Mouse (Mus musculus): ENCODE data around the gene Mical2. TPM values are rescaled to one million over a fixed set of nuclear protein-coding genes. Genes with fewer than 3 reads are reported as not detected.
A peak's percentile ranks its signal among the peaks of the same experiment; 100 is the strongest.

Mical2 gene
- polyA plus RNA-seq (2015; fragmentation: Nextera tagmentation; extraction: Ambion mirVana): 128 and 145 TPM in 2 replicates

- Histone ChIP-seq H3K4me1 (ENCODE audit: control insufficient read depth, insufficient read depth, low read length) (peaks cover 55% of the 10 kb centered on the region), H3K36me3 (ENCODE audit: control insufficient read depth, insufficient read depth) (0 out of 2 replicates have a peak, but pooled peaks cover 8% of the 10 kb centered on the region)
These were observed at the start of gene Mical2 for GRCm38 (mm10) chr7:112225615-112226262. TSS of gene Mical2 (plus strand) at chr7:112225856.

GRCm38 (mm10) chr7:112176627-112177026 lies 49.0 kb upstream of the Mical2 start:
- Histone ChIP-seq H3K27ac (ENCODE audit: low read length) (no peak overlapping the region), H3K27me3 (ENCODE audit: control insufficient read depth, insufficient read depth, low read length) (no peaks in the 10 kb centered on the region), H3K4me2 (ENCODE audit: low read depth, low read length) (no peak overlapping the region), H3K4me1 (ENCODE audit: control insufficient read depth, insufficient read depth, low read length) (peaks cover 5% of the 10 kb centered on the region; the same call in 1 of the 2 replicates), H3K4me3 (ENCODE audit: low read length) (no peak overlapping the region), H3K9me3 (replicated peaks; ENCODE audit: control insufficient read depth, low read length) (no peaks in the 10 kb centered on the region), H3K36me3 (ENCODE audit: control insufficient read depth, insufficient read depth) (no peaks in the 10 kb centered on the region), H3K9ac (ENCODE audit: low read length) (no peak overlapping the region)
- ATAC-seq (replicated peaks; ENCODE audit: extremely low read depth, insufficient read depth, low FRiP score): no peak
- 87% methylated on average over 2 of the region's 2 CpGs for WGBS

More at GRCm38 (mm10) chr7:112225615-112226262, at the start of gene Mical2:
- Histone ChIP-seq H3K4me2 (ENCODE audit: low read depth, low read length) (peak within 1 kb of the TSS; percentile 82), H3K9me3 (replicated peaks; ENCODE audit: control insufficient read depth, low read length) (peaks cover 1% of the 10 kb centered on the region), H3K9ac (ENCODE audit: low read length) (peak within 1 kb of the TSS; percentile 97), H3K4me3 (ENCODE audit: low read length) (peak within 1 kb of the TSS; percentile 94), H3K27ac (ENCODE audit: low read length) (peak within 1 kb of the TSS; percentile 93), H3K27me3 (ENCODE audit: control insufficient read depth, insufficient read depth, low read length) (no peaks in the 10 kb centered on the region)
- under 1% methylated on average over 52 of the region's 53 CpGs for WGBS
- peak; percentile 95 for ATAC-seq (replicated peaks; ENCODE audit: extremely low read depth, insufficient read depth, low FRiP score)

GRCm38 (mm10) chr7:112180235-112180705 lies 45.4 kb upstream of the Mical2 start:
- no peaks in the 10 kb centered on the region for H3K27me3 ChIP-seq (ENCODE audit: control insufficient read depth, insufficient read depth, low read length)
- peak; percentile 79 for ATAC-seq (replicated peaks; ENCODE audit: extremely low read depth, insufficient read depth, low FRiP score)
- H3K4me3 ChIP-seq (ENCODE audit: low read length): peak overlapping the region; percentile 31
- 4% methylated on average over 8 of the region's 10 CpGs for WGBS
- no peaks in the 10 kb centered on the region for H3K9me3 ChIP-seq (replicated peaks; ENCODE audit: control insufficient read depth, low read length)
- no peak overlapping the region for H3K27ac ChIP-seq (ENCODE audit: low read length)
- H3K4me1 ChIP-seq (ENCODE audit: control insufficient read depth, insufficient read depth, low read length): peaks cover 5% of the 10 kb centered on the region; the same call in 1 of the 2 replicates
- H3K36me3 ChIP-seq (ENCODE audit: control insufficient read depth, insufficient read depth): no peaks in the 10 kb centered on the region
- H3K9ac ChIP-seq (ENCODE audit: low read length): peak overlapping the region; percentile 53
- H3K4me2 ChIP-seq (ENCODE audit: low read depth, low read length): peak overlapping the region; percentile 55

GRCm38 (mm10) chr7:112183258-112183841 lies 42.3 kb upstream of the Mical2 start:
- Histone ChIP-seq H3K27me3 (ENCODE audit: control insufficient read depth, insufficient read depth, low read length) (no peaks in the 10 kb centered on the region), H3K9ac (ENCODE audit: low read length) (no peak overlapping the region), H3K27ac (ENCODE audit: low read length) (no peak overlapping the region), H3K36me3 (ENCODE audit: control insufficient read depth, insufficient read depth) (no peaks in the 10 kb centered on the region), H3K4me3 (ENCODE audit: low read length) (no peak overlapping the region), H3K4me1 (ENCODE audit: control insufficient read depth, insufficient read depth, low read length) (peaks cover 16% of the 10 kb centered on the region), H3K9me3 (replicated peaks; ENCODE audit: control insufficient read depth, low read length) (no peaks in the 10 kb centered on the region), H3K4me2 (ENCODE audit: low read depth, low read length) (no peak overlapping the region)
- 25% methylated on average over 5 of the region's 5 CpGs for WGBS
- ATAC-seq (replicated peaks; ENCODE audit: extremely low read depth, insufficient read depth, low FRiP score): peak; percentile 44; the same call in 1 of the 2 replicates

DNA sequence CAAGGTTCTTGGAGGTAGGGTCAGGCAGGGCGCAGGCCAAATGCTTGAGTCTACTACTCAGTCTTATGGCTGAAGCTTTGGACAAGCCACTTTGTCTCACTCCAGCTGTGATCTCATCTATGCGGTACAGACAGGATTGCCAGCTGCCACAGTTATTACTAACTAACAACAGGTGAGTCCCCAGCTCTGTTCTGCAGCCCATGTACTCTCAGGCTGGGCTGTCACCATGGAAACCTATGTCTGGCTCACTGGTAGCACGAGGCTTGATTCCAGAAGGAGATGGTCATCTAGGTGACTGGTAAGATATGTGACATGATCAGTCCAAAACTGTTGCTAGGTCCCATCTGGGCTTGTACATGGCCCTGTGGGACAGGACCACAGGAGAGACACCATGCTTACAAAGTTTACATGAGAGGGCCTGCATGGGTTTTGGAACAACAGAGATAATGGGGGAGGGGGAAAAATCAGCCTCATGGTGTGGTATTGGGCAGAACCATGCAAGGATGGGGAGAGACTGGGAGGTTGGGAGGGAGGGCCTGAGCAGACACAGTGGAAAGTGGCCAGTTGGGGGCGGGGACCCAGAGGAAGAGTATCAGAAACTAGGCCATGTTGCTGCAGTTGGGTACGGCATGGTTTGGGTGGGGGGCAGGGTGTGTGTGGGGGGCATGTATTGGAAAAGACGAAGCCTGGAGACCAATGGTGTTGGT lies 41.0 kb upstream of the Mical2 start:
- Histone ChIP-seq H3K4me3 (ENCODE audit: low read length) (no peak overlapping the region), H3K27ac (ENCODE audit: low read length) (no peak overlapping the region), H3K4me1 (ENCODE audit: control insufficient read depth, insufficient read depth, low read length) (peaks cover 16% of the 10 kb centered on the region), H3K9ac (ENCODE audit: low read length) (no peak overlapping the region), H3K4me2 (ENCODE audit: low read depth, low read length) (no peak overlapping the region), H3K36me3 (ENCODE audit: control insufficient read depth, insufficient read depth) (no peaks in the 10 kb centered on the region), H3K27me3 (ENCODE audit: control insufficient read depth, insufficient read depth, low read length) (no peaks in the 10 kb centered on the region), H3K9me3 (replicated peaks; ENCODE audit: control insufficient read depth, low read length) (no peaks in the 10 kb centered on the region)
- no peak for ATAC-seq (replicated peaks; ENCODE audit: extremely low read depth, insufficient read depth, low FRiP score)
- WGBS: 78% methylated on average over 6 of the region's 6 CpGs

DNA sequence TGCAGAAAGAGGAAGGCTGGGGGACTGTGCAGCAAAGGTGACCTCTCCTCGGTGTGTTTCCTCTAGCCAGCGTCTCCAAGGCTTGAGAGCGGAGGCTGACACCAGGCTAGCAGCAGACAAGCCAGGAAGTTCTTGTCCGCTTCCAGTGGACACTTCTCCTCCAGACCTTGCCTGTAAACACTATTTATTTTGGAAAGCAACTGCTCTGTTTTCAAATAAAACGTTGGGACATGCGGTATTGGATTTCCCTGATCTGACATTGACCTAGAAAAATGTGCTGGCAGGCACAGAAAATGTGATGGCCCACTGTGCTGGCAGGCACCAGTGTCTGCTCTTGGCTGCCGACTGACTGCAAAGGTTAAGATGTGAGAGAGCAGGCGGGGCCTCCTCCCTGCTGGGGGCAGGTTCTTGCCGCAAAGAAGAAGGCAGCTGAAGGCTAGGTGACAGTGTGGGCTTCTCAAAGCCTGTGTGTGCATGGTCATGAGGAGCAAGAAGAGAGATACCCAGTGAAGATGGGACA lies 40.4 kb upstream of the Mical2 start:
- no peak overlapping the region for H3K9ac ChIP-seq (ENCODE audit: low read length)
- H3K36me3 ChIP-seq (ENCODE audit: control insufficient read depth, insufficient read depth): no peaks in the 10 kb centered on the region
- H3K4me3 ChIP-seq (ENCODE audit: low read length): no peak overlapping the region
- H3K27me3 ChIP-seq (ENCODE audit: control insufficient read depth, insufficient read depth, low read length): no peaks in the 10 kb centered on the region
- no peak overlapping the region for H3K27ac ChIP-seq (ENCODE audit: low read length)
- ATAC-seq (replicated peaks; ENCODE audit: extremely low read depth, insufficient read depth, low FRiP score): no peak
- WGBS: 59% methylated on average over 9 of the region's 9 CpGs
- H3K9me3 ChIP-seq (replicated peaks; ENCODE audit: control insufficient read depth, low read length): no peaks in the 10 kb centered on the region
- peaks cover 16% of the 10 kb centered on the region for H3K4me1 ChIP-seq (ENCODE audit: control insufficient read depth, insufficient read depth, low read length)
- no peak overlapping the region for H3K4me2 ChIP-seq (ENCODE audit: low read depth, low read length)

DNA sequence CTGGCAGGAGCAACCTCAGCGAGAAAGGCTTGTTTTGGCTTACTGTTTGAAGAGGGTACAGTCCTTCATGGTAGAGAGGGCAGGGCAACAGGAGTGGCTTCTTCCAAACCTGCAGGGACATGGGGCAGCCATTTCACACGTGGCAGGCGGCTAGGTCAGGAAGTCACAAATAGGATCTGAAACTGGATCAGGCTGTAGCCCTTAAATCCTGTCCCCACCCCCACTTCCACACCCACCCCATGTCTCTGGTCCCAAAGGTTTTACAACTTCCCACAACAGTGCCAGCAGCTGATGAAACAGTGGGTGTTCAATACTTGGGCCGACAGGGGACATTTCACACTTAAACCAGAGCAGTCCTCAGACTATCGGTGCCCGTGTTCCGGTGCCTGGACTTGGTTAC lies 38.8 kb upstream of the Mical2 start:
- Histone ChIP-seq H3K27me3 (ENCODE audit: control insufficient read depth, insufficient read depth, low read length) (no peaks in the 10 kb centered on the region), H3K4me3 (ENCODE audit: low read length) (no peak overlapping the region), H3K9ac (ENCODE audit: low read length) (no peak overlapping the region), H3K4me1 (ENCODE audit: control insufficient read depth, insufficient read depth, low read length) (peaks cover 13% of the 10 kb centered on the region), H3K27ac (ENCODE audit: low read length) (no peak overlapping the region), H3K9me3 (replicated peaks; ENCODE audit: control insufficient read depth, low read length) (peaks cover 2% of the 10 kb centered on the region; the same call in 1 of the 2 replicates), H3K4me2 (ENCODE audit: low read depth, low read length) (no peak overlapping the region), H3K36me3 (ENCODE audit: control insufficient read depth, insufficient read depth) (no peaks in the 10 kb centered on the region)
- ATAC-seq (replicated peaks; ENCODE audit: extremely low read depth, insufficient read depth, low FRiP score): no peak
- WGBS: 85% methylated on average over 7 of the region's 7 CpGs

GRCm38 (mm10) chr7:112187536-112188459 lies 37.9 kb upstream of the Mical2 start:
- H3K4me2 ChIP-seq (ENCODE audit: low read depth, low read length): no peak overlapping the region
- ATAC-seq (replicated peaks; ENCODE audit: extremely low read depth, insufficient read depth, low FRiP score): no peak
- H3K4me1 ChIP-seq (ENCODE audit: control insufficient read depth, insufficient read depth, low read length): peaks cover 21% of the 10 kb centered on the region

More at GRCm38 (mm10) chr7:112187536-112188459, 37.9 kb upstream of the Mical2 start:
- no peaks in the 10 kb centered on the region for H3K36me3 ChIP-seq (ENCODE audit: control insufficient read depth, insufficient read depth)
- 51% methylated on average over 13 of the region's 13 CpGs for WGBS
- H3K27me3 ChIP-seq (ENCODE audit: control insufficient read depth, insufficient read depth, low read length): no peaks in the 10 kb centered on the region
- peaks cover 2% of the 10 kb centered on the region; the same call in 1 of the 2 replicates for H3K9me3 ChIP-seq (replicated peaks; ENCODE audit: control insufficient read depth, low read length)
- no peak overlapping the region for H3K27ac ChIP-seq (ENCODE audit: low read length)
- 0 out of 2 replicates have a peak overlapping the region, but pooled peaks have one; percentile 3 for H3K9ac ChIP-seq (ENCODE audit: low read length)
- H3K4me3 ChIP-seq (ENCODE audit: low read length): no peak overlapping the region

Measured in heart, embryonic 16.5 days (tissue).